Mouse (Mus musculus): Measurements from ENCODE around the gene Cisd3. TPM values are rescaled to one million over a fixed set of nuclear protein-coding genes. Genes with fewer than 3 reads are reported as not detected.

The Cisd3 gene
- polyA plus RNA-seq, 1 experiment = 59.9 TPM

- TF ChIP-seq POLR2A (IDR thresholded peaks at IDR 0.05; ENCODE audit: extremely low read depth, insufficient read depth, low read length) (no peak), CTCF (IDR thresholded peaks at IDR 0.05; ENCODE audit: extremely low read depth, insufficient read depth, low read length) (no peak)
- Histone ChIP-seq H3K4me1 (ENCODE audit: control insufficient read depth, insufficient read depth, low read length) (peaks cover 19% of the 10 kb centered on the region), H3K4me3 (ENCODE audit: insufficient read depth, low read length) (no peak overlapping the region), H3K27ac (ENCODE audit: insufficient read depth, low read length) (0 out of 2 replicates have a peak overlapping the region, but pooled peaks have one; percentile 12)
Measured at GRCm38 (mm10) chr11:97669268-97669667, 16.4 kb upstream of the Cisd3 start.

GRCm38 (mm10) chr11:97669829-97670228 is 15.8 kb upstream of the Cisd3 start:
- Histone ChIP-seq H3K4me1 (ENCODE audit: control insufficient read depth, insufficient read depth, low read length) (peaks cover 19% of the 10 kb centered on the region), H3K4me3 (ENCODE audit: insufficient read depth, low read length) (no peak overlapping the region), H3K27ac (ENCODE audit: insufficient read depth, low read length) (0 out of 2 replicates have a peak overlapping the region, but pooled peaks have one; percentile 6)
- no peak for TF ChIP-seq POLR2A (IDR thresholded peaks at IDR 0.05; ENCODE audit: extremely low read depth, insufficient read depth, low read length)
- TF ChIP-seq CTCF (IDR thresholded peaks at IDR 0.05; ENCODE audit: extremely low read depth, insufficient read depth, low read length) = no peak

GRCm38 (mm10) chr11:97670234-97671176 is 15.1 kb upstream of the Cisd3 start:
- 0 out of 2 replicates have a peak overlapping the region, but pooled peaks have one; percentile 6 for H3K27ac ChIP-seq (ENCODE audit: insufficient read depth, low read length)
- H3K4me3 ChIP-seq (ENCODE audit: insufficient read depth, low read length) = no peak overlapping the region
- H3K4me1 ChIP-seq (ENCODE audit: control insufficient read depth, insufficient read depth, low read length) = peaks cover 19% of the 10 kb centered on the region
- no peak for TF ChIP-seq POLR2A (IDR thresholded peaks at IDR 0.05; ENCODE audit: extremely low read depth, insufficient read depth, low read length)
- 0 out of 2 replicates have a peak, but pooled peaks have one; percentile 4 for TF ChIP-seq CTCF (IDR thresholded peaks at IDR 0.05; ENCODE audit: extremely low read depth, insufficient read depth, low read length)

DNA sequence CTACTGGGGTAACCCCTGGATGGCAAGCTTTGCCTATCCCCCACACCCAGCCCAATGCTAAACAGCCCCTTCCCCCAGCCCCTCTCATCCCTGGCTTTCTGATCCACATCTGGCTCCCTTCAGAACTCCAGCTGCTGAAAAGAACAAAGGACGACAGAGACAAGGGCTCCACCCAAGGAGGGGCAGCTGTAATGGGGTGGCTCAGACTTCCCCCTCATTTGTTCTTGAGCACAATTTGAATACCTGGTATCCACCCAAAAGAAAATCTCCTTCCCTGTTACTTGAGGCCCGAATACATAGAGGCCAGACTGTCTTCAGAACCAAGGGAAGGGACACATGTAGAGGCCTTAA is 14.5 kb upstream of the Cisd3 start:
- TF ChIP-seq POLR2A (IDR thresholded peaks at IDR 0.05; ENCODE audit: extremely low read depth, insufficient read depth, low read length) = no peak
- no peak overlapping the region for H3K27ac ChIP-seq (ENCODE audit: insufficient read depth, low read length)
- no peak overlapping the region for H3K4me3 ChIP-seq (ENCODE audit: insufficient read depth, low read length)
- H3K4me1 ChIP-seq (ENCODE audit: control insufficient read depth, insufficient read depth, low read length) = peaks cover 19% of the 10 kb centered on the region

- TF ChIP-seq POLR2A (IDR thresholded peaks at IDR 0.05; ENCODE audit: extremely low read depth, insufficient read depth, low read length) (no peak), CTCF (IDR thresholded peaks at IDR 0.05; ENCODE audit: extremely low read depth, insufficient read depth, low read length) (no peak)
- Histone ChIP-seq H3K4me1 (ENCODE audit: control insufficient read depth, insufficient read depth, low read length) (peaks cover 17% of the 10 kb centered on the region), H3K27ac (ENCODE audit: insufficient read depth, low read length) (no peak overlapping the region), H3K4me3 (ENCODE audit: insufficient read depth, low read length) (no peak overlapping the region)
Measured at GRCm38 (mm10) chr11:97673148-97673547, 12.5 kb upstream of the Cisd3 start.

GRCm38 (mm10) chr11:97676050-97676754 is 9.4 kb upstream of the Cisd3 start:
- TF ChIP-seq CTCF (IDR thresholded peaks at IDR 0.05; ENCODE audit: extremely low read depth, insufficient read depth, low read length) (no peak), POLR2A (IDR thresholded peaks at IDR 0.05; ENCODE audit: extremely low read depth, insufficient read depth, low read length) (no peak)
- Histone ChIP-seq H3K4me3 (ENCODE audit: insufficient read depth, low read length) (no peak overlapping the region), H3K4me1 (ENCODE audit: control insufficient read depth, insufficient read depth, low read length) (no peaks in the 10 kb centered on the region), H3K27ac (ENCODE audit: insufficient read depth, low read length) (no peak overlapping the region)

DNA sequence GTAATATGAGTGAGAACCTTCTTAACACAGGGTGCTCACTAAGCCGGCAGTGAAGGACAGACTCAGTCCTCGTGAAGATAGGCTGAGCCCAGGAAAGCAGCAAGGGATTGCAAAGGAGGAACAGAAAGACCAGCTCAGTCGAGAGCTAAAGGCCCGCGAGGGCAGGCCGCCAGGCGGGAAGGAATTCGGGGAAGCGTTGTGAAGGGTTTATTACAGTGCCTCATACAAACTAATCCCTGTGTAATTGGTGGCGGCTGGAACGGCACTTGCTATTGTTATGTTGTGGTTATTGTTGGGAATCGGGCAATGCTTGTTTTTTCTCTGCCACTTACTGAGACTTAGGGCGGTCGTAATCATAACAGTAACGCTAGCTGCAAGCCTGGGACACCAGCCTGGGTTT is 8.2 kb upstream of the Cisd3 start:
- Histone ChIP-seq H3K27ac (ENCODE audit: insufficient read depth, low read length) (no peak overlapping the region), H3K4me3 (ENCODE audit: insufficient read depth, low read length) (no peak overlapping the region), H3K4me1 (ENCODE audit: control insufficient read depth, insufficient read depth, low read length) (no peaks in the 10 kb centered on the region)
- no peak for TF ChIP-seq POLR2A (IDR thresholded peaks at IDR 0.05; ENCODE audit: extremely low read depth, insufficient read depth, low read length)
- no peak for TF ChIP-seq CTCF (IDR thresholded peaks at IDR 0.05; ENCODE audit: extremely low read depth, insufficient read depth, low read length)

GRCm38 (mm10) chr11:97677842-97678241 is 7.8 kb upstream of the Cisd3 start:
- no peak overlapping the region for H3K4me3 ChIP-seq (ENCODE audit: insufficient read depth, low read length)
- TF ChIP-seq CTCF (IDR thresholded peaks at IDR 0.05; ENCODE audit: extremely low read depth, insufficient read depth, low read length) (no peak), POLR2A (IDR thresholded peaks at IDR 0.05; ENCODE audit: extremely low read depth, insufficient read depth, low read length) (no peak)
- no peak overlapping the region for H3K27ac ChIP-seq (ENCODE audit: insufficient read depth, low read length)
- no peaks in the 10 kb centered on the region for H3K4me1 ChIP-seq (ENCODE audit: control insufficient read depth, insufficient read depth, low read length)

- no peaks in the 10 kb centered on the region for H3K4me1 ChIP-seq (ENCODE audit: control insufficient read depth, insufficient read depth, low read length)
- no peak for TF ChIP-seq CTCF (IDR thresholded peaks at IDR 0.05; ENCODE audit: extremely low read depth, insufficient read depth, low read length)
- no peak for TF ChIP-seq POLR2A (IDR thresholded peaks at IDR 0.05; ENCODE audit: extremely low read depth, insufficient read depth, low read length)
- H3K4me3 ChIP-seq (ENCODE audit: insufficient read depth, low read length) = no peak overlapping the region
- no peak overlapping the region for H3K27ac ChIP-seq (ENCODE audit: insufficient read depth, low read length)
Measured at GRCm38 (mm10) chr11:97678301-97678700, 7.3 kb upstream of the Cisd3 start.
